Mouse (Mus musculus): Measurements from ENCODE around the gene Sbk2.

Gene Sbk2

DNA sequence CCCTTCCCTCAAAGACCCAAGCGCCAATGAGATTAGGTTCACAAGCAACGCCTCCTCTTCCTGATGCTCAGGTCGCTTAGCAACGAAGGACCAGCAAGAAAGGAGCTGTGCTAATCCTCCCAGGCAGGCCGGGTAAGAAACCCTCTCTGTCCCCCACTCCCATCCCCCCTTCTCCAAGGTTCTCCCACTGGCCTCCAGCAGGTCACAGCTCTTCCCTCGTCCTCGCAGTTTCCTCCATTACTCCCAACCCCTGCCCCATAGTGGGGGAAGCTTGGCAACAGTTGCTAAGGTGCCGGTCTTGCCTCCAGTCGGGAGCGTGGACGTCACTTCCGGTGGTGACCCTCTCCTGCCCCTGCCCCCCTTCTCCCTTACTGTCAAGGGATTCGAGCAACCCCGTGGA lies 41.7 kb downstream of the Sbk2 start:
- in situ Hi-C loops (cut with MboI, MseI): no loop called here

DNA sequence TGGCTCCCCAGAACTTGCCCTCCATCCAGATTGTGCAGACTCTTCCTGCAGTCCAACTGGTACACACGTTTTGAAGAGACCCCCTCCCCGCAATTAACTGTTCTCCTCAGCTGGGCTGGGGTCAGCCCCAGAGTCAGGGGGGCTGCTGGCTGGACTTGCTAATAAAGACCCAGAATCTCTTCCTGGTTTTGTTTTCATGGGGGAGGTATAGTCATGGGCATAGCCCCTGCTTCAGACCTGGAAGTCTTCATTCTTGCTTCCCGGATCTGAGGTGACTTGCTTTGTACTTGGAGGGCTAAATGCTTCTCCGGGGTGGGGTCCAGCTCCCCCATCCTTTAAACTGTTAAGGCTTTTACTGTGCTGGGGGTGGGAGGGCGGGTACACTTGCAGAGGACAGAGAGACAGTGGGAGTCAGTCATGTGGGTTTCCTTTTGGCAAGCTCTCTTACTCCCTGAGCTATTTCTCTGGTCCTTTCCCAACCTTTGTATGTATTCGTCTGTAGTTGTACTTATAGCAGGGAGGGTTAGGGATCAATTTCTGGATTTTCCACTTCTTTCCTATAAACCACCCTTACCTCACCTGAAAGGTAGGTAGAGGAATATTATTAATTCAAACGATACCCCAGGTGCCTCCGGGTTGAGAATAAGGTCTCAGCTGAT lies 42.3 kb downstream of the Sbk2 start, which contains the start of gene Nat14:
TSS of gene Nat14 (plus strand) at position 205 of the 659 bp plus-strand sequence.
- in situ Hi-C loops (cut with MboI, MseI): no loop called here

DNA sequence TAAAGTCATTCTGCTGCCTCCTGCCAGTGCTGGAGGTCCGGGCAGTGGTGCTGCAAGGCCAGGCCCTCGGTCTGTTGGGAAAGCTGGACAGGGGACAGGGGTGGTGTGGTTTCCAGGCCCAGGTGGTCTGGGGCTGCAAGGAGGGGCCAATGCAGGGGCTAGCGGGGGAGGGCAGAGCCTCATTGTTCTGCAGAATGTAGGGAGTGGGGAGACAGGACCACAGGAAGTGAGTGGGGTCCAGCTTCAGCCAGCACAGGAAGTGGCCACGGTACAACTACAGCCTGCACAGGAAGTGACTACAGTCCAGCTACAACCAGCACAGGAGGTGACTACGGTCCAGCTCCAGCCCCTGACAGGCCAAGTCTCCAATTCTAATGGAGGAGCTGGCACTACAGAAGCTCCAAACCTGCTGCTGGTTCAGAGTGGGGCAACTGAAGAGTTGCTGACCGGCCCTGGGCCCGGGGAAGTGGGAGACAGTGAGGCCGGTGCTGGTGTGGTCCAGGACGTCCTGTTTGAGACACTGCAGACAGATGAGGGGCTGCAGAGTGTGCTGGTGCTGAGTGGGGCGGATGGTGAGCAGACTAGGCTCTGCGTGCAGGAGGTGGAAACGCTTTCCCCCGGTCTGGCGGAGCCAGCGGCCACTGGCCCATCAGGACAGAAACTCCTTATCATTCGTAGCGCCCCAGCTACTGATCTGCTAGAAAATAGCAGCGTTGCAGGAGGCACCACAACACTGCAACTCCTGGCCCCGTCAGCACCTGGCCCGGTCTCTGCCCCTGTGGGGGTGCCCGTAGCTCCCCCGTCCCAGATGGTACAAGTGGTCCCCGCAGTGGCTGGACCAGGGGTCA lies 43.0 kb downstream of the Sbk2 start:
- in situ Hi-C loops (cut with MboI, MseI): no loop called here

DNA sequence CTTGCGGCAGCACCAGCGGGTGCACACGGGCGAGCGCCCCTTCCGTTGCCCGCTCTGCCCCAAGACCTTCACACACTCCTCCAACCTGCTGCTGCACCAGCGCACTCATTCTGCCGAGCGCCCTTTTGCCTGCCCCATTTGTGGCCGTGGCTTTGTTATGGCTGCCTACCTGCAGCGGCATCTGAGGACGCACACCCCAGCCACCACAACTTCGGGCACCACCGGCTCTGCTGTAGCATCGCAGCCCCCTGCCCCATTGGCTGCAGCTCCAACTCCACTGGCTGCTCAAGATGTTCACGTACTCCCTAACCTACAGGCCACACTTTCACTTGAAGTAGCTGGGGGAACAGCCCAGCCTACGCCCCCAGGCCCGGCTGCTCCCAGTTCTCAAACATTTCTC lies 43.7 kb downstream of the Sbk2 start:
- in situ Hi-C loops (cut with MboI, MseI): no loop called here

DNA sequence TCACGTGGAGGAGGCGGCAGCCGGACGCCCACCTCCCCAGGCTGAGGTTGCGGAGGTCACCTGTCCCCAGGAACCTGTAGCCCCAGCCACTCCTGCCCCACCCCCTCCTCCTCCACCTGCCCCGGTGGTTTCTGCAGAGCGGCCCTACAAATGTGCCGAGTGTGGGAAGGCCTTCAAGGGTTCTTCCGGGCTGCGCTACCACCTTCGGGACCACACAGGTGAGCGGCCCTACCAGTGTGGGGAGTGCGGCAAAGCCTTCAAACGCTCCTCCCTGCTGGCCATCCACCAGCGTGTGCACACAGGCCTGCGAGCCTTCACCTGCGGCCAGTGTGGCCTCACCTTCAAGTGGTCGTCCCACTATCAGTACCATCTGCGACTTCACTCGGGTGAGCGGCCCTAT lies 44.2 kb downstream of the Sbk2 start:
- in situ Hi-C loops (cut with MboI, MseI): no loop called here

DNA sequence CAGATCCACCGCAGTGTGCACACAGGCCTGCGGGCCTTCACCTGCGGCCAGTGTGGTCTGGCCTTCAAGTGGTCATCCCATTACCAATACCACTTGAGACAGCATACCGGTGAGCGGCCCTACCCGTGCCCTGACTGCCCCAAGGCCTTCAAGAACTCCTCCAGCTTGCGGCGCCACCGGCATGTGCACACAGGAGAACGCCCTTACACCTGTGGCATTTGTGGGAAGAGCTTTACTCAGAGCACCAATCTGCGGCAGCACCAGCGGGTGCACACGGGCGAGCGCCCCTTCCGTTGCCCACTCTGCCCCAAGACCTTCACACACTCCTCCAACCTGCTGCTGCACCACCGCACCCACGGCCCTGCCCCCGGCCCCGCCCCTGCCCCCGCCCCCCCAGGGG lies 45.1 kb downstream of the Sbk2 start:
- in situ Hi-C loops (cut with MboI, MseI): no loop called here

DNA sequence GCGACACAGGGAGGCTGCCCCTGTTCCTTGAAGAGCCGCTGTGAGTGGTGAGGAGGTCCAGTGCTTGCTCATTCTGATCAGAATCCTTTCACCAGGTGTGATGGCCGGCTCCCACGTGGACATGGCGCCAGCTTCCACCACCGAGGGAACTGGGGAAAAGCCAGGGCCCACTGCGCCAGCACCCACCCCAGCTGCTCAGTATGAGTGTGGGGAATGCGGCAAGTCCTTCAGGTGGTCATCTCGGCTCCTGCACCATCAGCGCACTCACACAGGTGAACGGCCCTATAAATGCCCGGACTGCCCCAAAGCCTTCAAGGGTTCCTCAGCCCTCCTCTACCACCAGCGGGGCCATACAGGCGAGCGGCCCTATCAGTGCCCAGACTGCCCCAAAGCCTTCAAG lies 45.5 kb downstream of the Sbk2 start:
- in situ Hi-C loops (cut with MboI, MseI): no loop called here

DNA sequence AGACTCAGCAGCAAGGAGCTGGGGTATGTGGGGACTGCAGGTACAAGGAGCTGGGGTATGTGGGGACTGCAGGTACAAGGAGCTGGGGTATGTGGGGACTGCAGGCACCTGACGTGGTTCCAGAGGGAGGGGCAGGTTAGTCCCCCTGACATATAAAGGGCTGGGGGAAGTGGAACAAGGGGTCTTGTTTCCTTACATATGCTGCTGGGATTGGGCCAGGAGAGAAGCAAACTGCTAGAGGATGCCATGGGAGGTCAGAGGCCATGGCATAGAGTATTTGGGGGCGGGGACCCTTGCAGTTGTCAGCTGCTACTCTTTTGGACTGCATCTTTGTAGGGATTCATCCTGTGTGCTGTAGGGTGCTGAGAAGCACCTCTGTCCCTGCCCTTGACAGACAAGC lies 46.7 kb downstream of the Sbk2 start:
- in situ Hi-C loops (cut with MboI, MseI): no loop called here

DNA sequence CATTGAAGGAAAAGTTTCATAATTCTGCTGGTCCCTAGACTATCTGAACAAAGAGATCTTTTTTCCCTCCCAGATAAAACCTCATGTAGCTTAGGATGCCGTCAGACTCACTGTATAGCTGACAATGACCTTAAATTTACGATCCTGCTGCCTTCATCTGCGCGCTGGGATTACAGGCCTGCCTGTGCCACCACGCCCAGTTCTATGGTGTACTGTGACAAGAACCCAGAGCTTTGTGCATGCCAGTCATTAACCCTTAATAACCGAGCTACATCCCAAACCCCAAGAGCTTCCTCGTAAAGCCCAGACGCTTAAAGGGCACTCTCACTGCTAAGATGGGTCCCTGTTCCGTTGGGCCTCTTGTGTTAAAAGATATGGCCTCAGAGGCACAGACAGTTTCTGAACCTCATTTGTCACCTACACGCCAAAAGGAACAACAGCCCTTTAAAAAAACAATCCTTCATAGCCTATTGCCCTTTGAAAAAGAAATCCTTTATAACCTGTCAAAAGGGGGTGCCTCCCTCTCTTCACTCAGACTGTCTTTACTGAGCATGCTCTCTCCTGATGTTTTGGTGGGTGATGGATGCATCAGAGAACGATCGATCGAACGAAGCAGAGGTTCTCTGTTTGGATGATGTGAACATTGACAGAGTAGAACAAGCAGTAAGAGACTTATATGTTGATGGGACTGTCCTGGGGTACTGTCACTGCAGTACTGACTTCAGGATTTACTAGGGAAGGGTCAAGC lies 48.4 kb downstream of the Sbk2 start:
- in situ Hi-C loops (cut with MboI, MseI): no loop called here

DNA sequence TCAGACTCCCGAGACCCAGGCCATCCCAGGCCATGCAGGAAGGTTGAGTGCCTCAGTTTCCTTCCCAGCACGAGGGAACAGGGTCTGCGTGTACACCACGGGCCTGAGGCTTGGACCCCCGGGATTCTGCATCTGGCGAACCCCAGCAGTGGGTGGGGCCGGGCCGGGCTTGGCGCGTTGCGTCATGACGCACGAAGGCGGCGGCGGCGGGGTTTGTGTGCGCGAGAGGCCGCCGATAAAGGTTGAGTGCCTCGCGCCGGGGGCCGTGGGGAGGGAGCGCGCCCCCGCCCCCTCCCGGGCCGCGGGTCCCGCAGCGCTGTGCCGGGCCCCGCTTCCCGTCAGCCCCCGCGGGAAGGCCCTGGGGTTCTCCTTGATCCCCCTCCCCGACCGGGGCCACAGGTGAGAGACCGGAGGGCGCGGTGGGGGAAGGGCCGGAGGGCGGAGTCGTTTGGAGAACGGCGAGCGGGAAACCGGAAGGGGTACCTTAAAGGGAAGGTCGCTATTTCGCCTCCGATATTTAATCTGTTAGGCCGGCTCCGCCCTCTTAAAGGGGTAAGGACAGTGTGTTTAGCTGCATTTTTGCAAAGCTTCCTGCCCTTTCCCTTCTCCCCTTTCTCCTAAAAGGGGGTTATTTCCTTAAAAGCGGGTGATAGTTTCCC lies 49.1 kb downstream of the Sbk2 start, which contains the start of gene Zfp628:
TSS of gene Zfp628 (plus strand) at position 211 of the 659 bp plus-strand sequence.
- in situ Hi-C loops (cut with MboI, MseI): no loop called here

DNA sequence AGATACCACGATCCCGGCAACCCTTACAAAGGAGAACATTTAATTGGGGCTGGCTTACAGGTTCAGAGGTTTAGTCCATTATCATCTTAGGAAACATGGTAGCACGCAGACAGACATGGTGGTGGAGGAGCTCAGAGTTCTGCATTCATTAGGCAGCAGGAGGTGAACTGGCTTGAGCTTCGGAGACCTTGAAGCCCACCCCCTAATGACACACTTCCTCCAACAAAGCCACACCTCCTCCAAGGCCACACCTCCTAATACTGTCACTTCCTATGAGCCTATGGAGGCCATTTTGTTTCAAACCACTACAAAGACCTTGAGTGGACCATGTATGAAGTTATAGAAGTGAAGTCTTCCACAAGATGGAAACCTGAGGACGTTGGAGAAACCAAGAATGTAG lies 52.0 kb downstream of the Sbk2 start:
- in situ Hi-C loops (cut with MboI, MseI): no loop called here

DNA sequence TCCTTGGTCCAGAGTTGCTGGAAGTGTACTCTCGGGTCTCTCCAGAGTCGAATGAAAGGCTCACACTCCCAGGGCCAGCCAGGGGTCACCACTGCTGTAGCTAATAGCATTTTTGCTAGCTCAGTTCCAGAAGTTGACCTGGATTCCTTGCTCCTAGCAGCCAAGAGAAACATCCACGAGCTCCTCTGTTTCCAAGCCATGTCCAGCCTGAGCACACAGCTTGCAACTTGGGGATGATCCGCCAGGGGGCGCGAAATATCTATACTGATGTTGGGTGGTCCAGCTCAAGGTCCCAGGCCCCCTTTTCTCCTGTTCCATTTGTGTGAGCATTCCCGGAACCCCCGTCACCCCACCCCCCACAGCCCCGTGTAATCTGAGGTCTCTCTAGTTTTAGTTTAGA lies 52.6 kb downstream of the Sbk2 start:
- in situ Hi-C loops (cut with MboI, MseI): no loop called here

DNA sequence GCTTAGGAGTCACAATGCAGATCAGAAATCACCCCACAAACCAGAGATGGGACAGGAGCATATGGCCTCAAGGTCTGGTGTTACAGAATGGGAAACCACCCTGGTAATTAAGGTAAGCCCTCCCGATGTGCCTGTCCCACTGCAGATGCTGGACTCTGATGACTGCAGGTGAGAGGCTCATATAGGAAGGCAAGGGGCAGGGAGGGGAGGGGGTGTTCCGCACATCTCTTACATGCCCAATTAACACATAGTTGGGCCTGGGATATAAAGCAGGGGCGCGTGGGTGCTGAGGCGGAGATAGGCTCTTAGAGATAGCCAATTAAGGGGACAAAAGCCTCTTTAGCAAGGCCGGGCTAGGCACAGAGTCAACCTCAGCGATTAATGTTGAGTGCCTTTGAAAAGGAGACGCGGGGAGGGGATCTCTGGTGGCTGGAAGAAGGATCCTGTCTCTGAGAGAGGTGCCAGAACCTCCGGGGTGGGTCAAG lies 57.7 kb downstream of the Sbk2 start, which contains the start of gene Gm36210:
TSS of gene Gm36210 (minus strand) at position 51 of the 485 bp plus-strand sequence.
- in situ Hi-C loops (cut with MboI, MseI): no loop called here

DNA sequence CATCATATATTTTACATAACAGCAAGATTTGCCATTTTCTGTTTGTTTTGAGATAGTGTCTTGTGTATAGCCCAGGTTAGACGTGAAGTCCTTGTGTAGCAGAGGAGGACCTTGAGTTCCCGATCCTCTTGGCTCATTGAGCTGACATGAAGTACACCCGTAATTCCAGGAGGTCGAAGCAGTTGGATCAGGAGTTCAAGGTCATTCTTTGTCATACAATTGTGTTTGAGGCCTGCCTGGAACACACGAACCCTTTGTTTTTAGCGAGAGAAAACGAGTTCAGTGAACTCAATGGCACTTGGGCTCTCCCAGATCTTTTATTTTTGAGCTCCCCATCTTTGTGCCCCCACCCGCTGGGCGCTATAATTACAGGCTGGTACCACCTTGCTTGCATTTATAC lies 61.8 kb downstream of the Sbk2 start:
- in situ Hi-C loops (cut with MboI, MseI): no loop called here

DNA sequence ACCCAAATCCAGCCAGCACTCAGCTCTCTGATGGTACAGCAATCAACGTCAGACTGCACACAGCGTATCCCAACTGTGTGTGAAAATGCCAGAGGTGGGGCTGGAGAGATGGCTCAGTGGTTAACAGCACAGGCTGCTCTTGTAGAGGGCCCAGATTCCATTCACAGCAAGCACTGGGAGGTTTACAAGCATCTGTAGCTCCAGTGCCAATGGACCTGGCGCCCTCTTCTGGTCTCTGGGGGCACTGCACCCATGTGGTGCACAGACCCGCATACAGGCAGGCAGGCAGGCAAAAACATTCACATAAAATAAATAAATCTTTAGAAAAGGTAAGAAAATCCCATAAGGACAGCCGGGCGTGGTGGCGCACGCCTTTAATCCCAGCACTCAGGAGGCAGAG lies 63.0 kb downstream of the Sbk2 start:
- in situ Hi-C loops (cut with MboI, MseI): no loop called here

DNA sequence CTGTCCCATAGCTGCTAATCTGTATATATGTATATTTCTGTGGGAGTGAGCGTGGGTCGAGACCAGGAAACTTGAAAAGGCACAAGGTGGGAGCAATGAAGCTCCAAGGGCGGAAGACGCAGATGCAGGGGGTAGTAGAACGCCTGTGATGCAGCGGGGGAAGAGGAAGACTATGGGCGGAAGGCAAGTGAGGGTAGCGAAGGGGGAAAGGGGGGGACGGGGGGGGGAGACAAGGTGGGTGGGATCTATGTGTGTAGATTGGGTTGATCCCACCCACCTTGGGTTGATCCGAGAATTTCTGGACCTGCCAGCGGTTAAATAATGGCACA lies 63.7 kb downstream of the Sbk2 start:
- in situ Hi-C loops (cut with MboI, MseI): no loop called here

DNA sequence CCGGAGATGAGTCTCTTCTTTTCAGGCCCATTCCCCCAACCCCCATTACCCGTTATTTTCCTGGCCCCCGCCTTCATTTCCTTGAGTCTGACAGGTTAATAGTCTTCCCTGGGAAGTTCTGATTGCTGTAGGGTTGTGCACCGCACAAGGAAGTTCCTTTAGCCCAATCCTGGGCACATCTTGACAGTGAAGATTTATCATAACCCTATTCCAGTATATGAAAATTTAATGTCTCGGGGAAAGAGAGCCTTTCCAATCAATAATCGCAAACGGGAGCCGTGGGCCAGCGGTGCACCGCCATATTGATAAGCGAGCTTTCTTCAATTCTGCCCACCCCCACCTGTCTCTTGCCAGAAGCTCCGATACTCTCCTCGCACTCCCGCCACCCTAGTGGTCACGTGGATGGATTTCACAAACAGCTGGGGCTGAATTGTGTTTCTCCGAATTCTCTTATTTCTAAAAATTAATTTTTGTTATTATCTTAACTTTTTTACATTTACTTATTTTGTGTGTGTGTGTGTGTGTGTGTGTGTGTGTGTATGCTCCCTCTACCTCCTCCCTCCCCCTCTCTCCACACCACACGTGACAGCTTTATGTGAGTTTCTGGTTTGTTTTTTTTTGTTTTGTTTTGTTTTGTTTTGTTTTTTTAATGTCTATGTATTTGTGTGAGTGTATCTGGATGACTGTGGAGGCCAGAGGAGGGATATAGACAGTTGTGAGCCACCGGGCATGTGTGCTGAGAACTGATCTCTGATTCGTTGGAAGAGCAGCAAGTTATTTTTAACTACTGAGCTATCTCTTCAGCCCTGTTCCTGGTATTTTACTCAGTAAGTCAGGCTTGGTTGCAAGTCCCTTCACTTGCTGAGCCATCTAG lies 64.3 kb downstream of the Sbk2 start:
- in situ Hi-C loops (cut with MboI, MseI): loop anchor here (5.0 kb wide), 1 partner anchor 78 kb away; no protein-coding TSS in a partner anchor

DNA sequence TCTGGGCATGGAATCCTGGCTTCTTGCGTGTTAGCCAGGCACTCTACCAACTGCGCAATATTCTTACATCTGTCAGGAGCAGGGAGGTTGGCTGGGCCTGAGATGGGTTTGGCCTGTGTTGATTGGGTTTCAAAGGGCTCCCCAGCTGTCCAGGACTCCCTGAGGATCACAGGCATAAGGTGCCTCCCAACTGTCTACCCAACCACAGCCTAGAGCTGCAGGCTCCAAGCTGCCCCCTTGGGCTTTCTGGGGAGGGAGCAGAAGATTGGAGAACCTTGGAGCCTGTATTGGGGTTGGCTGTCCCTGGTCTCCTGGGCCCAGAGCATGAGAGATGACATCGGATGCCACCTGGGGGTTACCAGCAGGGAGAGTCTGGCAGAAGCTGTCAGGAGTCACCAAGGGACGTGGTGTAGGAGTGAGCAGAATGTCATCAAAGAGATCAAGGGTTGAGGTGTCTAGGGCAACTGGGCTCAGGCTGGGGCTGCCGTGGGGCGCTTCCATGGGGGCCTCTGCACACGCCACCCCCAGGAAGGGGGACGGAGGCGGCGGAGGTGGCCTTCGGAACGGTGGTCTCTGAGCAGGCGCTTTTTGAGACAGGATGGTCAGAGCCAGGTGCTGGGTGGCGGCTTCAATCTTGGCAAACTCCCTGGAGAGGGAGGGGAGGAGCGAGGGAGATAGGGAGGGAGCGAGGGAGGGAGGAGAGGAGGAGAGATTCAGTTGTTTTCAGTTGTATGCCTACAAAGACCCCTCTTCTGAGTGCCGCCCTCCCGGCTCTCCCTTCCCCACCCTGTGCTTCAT lies 65.2 kb downstream of the Sbk2 start:
- in situ Hi-C loops (cut with MboI, MseI): loop anchor here (5.0 kb wide), 1 partner anchor 77 kb away; no protein-coding TSS in a partner anchor

DNA sequence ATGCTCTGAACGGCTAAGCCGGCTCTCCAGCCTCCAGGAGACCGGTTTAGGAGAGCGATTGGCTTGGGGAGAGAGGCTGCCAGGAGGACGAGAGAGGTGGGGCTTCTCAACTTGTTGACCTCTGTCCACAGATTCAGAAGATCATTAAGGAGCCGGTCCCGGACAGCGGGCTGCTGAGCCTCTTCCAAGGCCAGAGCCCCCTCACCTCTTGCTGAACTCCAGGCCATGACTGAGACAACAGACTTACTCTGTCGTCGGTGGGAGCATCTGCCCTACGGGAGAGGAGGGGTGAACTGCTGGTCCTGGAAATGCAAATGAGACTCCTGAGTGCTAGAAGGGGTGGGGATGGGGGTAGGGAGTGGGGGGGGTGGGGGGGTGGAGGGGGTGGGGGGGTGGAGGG lies 69.0 kb downstream of the Sbk2 start:
- in situ Hi-C loops (cut with MboI, MseI): loop anchor here (5.0 kb wide), 1 partner anchor 73 kb away; no protein-coding TSS in a partner anchor
